Mouse (Mus musculus) regulatory T cell (primary cell): ENCODE measurements around the gene Nufip1.

Experiments
- in situ Hi-C: fragments of 300-600 bp; cut with MboI, MseI; formaldehyde crosslinking; loops from one replicate; pipeline ENCODE4 v1.15.1; 2025; ENCODE audit warnings: high pct_unique_total_duplicates

The Nufip1 gene

DNA sequence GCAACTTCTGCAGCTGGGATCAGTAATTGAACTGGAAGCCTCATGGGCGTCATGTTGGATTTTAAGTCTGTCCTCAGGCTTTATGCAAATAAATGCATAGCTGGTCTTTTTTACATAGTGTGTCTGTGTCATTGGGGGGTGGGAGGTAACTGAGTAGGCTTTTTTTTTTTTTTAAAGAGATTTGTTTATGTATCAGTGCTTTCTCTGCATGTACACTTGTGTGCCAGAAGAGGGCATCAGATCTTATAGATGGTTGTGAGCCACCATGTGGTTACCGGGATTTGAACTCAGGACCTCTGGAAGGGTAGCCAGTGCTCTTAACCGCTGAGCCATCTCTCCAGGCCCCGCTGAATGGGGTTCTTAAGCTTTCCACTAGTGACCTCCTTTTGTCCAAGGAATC is 24.3 kb downstream of the Nufip1 start:
- in situ Hi-C loops: no loop called here

DNA sequence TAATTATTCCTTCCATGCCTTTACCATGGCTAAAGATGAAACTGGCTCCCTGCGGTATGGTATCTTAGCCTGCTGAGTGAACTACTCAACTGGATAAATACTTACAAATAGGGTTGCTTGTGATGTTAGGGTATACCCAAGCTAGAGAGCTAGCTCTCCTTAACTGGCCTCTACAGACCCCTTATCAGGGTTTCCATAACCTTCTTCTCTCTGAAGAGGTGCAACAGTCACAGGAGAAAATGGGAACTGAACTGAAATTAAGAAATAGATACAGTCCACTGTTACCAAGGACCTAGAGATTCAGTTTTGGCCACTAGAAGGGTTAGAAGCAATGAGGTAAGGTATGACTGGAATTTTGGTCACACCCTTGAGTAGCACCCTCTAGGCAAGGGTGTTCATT is 34.6 kb downstream of the Nufip1 start:
- in situ Hi-C loops: no loop called here

- in situ Hi-C loops: no loop called here
Measured at GRCm38 (mm10) chr14:76145868-76146267, 35.2 kb downstream of the Nufip1 start.

GRCm38 (mm10) chr14:76147061-76147460 is 36.4 kb downstream of the Nufip1 start:
- in situ Hi-C loops: no loop called here

DNA sequence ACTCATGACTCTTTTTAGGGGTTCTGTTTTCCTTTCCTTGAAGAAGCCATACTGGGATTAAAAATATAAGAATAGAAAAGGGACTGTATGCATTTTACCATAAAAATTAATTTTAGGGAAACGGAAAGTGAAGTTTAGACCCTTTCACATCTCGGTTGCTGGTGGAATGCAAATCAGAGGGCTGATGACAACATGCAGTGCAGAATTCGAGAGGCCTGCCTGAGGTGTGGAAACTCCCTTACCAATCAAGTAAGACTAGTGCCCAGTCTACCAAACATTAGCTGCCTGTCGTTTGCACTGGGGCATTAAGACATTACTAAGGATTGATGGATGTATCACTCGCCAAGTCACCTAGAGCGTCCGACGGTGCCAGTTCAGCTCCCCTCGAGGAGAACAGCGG is 37.6 kb downstream of the Nufip1 start:
- in situ Hi-C loops: no loop called here

DNA sequence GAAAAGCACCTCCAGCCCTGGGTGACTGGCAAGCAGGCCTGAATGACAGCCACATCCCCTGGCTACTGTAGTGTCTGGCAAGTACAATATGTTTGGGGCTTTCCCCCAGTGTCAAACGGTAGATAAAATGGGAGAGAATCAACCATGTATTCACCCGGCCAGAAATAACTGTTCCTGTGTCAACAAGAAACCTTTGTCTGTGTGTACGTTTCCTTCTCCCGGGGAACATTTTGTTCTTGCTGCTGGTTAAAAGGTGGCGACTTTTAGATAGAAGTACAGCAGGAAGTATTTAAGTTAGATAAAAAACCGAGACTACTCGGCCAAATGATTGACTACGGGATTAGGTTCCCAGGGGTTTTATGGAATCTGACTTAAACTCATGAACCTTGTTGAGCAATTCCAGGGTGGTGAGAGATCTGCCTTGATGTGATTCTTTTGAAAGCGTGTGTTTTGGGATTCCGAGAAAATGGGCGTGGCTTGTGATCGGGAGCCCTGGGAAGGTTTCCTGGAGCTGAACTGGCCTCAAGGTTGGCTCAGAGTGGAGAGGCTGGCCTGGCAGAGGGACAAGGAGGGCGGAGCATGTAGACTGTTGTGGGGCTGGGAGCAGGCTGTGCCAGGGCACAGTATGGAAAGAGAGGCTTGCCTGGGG is 39.0 kb downstream of the Nufip1 start:
- in situ Hi-C loops: loop anchor here (5.0 to 25.0 kb wide), 2 partner anchors 323 to 863 kb away; no protein-coding TSS in a partner anchor

DNA sequence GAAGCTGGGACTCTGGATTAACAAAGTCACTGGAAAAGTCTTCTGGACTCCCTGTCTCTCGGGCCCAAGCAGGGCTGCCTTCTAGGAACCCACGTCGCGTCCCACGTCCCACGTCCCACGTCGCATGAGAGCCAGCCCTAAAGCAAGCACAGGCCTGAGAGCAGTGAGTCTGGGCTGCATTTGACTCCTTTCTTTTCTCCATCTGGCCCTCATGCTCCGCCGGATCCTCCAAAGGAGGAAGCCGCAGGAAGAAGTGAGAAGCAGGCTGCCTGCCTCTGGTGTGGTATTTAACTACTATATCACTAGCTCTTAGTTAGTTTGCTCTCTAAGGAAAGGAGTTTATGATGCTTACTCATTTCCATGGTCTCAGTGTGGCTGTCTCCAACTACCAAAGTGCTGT is 39.8 kb downstream of the Nufip1 start:
- in situ Hi-C loops: loop anchor here (5.0 to 25.0 kb wide), 2 partner anchors 322 to 862 kb away; no protein-coding TSS in a partner anchor

DNA sequence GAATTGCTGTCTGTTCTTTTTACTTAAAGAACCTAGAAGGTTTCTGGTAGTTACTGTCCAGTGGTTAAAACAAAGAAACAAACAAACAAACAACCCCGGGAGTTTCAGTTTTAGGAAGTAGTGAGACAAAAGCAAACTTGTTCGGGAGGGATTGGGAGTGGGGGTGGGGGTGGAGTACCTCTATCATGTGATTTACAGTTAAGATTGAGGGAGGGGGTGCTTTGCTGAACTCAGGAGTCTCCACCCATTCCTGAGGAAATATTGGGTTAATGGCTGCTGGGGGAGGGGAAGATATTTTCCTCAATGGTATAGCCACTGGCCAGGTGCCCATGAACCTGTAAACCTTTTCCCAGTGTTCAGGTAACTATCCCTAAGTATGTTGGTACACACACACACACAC is 40.3 kb downstream of the Nufip1 start:
- in situ Hi-C loops: loop anchor here (5.0 to 25.0 kb wide), 2 partner anchors 321 to 861 kb away; no protein-coding TSS in a partner anchor

DNA sequence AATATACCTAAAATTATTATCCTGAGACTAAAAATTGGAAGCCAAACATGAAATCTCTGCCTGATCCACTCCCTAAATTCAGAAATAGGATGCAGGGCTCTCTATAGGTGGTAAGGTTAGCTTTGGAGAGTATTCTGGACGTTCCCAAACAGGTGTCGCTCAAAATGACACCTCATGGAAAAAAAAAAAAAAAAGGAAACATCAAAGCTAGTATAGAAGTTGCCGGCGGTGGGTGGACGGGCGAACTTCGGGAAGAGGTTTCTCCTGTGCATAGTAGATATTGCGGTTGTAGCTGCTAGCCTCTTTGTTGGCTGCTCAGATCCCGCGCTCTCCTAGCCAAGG is 41.1 kb downstream of the Nufip1 start:
- in situ Hi-C loops: loop anchor here (5.0 to 25.0 kb wide), 2 partner anchors 321 to 861 kb away; no protein-coding TSS in a partner anchor

GRCm38 (mm10) chr14:76152162-76153002 is 41.7 kb downstream of the Nufip1 start:
- in situ Hi-C loops: loop anchor here (5.0 to 25.0 kb wide), 2 partner anchors 320 to 860 kb away; no protein-coding TSS in a partner anchor

- in situ Hi-C loops: loop anchor here (5.0 to 25.0 kb wide), 2 partner anchors 319 to 859 kb away; no protein-coding TSS in a partner anchor
Measured at GRCm38 (mm10) chr14:76153003-76153675, 42.4 kb downstream of the Nufip1 start.

DNA sequence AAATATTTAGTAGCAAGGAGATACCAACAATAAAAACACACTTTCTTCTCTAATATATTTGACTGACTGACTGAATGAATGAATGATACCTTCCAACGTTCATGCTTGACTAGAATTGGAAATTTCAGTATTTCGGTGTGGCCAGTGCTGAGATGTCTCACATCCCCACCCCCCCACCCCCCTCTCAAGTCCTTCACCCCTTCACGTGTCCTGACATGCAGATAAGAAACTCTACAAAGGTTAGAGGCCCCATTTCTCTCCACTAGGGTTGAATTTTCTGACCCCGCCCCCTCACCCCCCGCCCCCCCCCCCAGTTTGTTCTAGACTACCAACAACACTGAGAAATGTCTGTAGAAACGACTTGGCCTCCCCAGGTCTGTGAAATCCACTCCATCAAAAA is 43.1 kb downstream of the Nufip1 start:
- in situ Hi-C loops: loop anchor here (5.0 to 25.0 kb wide), 2 partner anchors 318 to 858 kb away; no protein-coding TSS in a partner anchor

- in situ Hi-C loops: loop anchor here (5.0 to 25.0 kb wide), 2 partner anchors 249 to 854 kb away; no protein-coding TSS in a partner anchor
Measured at GRCm38 (mm10) chr14:76158192-76158785, 47.6 kb downstream of the Nufip1 start.

DNA sequence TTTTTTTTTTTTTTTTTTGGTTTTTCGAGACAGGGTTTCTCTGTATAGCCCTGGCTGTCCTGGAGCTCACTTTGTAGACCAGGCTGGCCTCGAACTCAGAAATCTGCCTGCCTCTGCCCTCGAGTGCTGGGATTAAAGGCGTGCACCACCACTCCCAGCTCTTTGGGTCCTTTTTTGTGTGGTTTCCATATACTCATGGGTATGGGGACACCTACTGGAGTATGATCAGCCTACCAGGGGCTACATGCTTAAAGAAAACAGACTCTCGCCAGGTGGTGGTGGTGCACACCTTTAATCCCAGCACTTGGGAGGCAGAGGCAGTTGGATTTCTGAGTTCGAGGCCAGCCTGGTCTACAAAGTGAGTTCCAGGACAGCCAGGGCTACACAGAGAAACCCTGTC is 49.9 kb downstream of the Nufip1 start:
- in situ Hi-C loops: loop anchor here (25.0 kb wide), 1 partner anchor 852 kb away; no protein-coding TSS in a partner anchor

DNA sequence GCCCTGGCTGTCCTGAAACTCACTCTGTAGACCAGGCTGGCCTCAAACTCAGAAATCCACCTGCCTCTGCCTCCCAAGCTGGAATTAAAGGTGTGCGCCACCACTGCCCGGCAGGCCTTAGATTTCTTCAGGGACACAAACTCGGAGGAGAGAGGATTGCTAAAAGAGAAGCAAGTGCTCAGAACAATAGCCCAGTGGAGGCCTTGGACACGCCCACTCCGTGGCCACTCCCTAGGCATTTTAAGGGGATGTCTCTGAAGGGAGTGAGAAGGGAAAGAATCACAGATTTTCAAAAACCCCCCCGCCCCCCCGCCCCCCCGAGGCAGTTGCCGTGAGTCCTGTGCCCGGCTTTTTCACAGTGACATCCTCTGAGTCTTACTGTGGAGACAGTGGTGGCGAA is 53.5 kb downstream of the Nufip1 start:
- in situ Hi-C loops: loop anchor here (25.0 kb wide), 1 partner anchor 848 kb away; no protein-coding TSS in a partner anchor

DNA sequence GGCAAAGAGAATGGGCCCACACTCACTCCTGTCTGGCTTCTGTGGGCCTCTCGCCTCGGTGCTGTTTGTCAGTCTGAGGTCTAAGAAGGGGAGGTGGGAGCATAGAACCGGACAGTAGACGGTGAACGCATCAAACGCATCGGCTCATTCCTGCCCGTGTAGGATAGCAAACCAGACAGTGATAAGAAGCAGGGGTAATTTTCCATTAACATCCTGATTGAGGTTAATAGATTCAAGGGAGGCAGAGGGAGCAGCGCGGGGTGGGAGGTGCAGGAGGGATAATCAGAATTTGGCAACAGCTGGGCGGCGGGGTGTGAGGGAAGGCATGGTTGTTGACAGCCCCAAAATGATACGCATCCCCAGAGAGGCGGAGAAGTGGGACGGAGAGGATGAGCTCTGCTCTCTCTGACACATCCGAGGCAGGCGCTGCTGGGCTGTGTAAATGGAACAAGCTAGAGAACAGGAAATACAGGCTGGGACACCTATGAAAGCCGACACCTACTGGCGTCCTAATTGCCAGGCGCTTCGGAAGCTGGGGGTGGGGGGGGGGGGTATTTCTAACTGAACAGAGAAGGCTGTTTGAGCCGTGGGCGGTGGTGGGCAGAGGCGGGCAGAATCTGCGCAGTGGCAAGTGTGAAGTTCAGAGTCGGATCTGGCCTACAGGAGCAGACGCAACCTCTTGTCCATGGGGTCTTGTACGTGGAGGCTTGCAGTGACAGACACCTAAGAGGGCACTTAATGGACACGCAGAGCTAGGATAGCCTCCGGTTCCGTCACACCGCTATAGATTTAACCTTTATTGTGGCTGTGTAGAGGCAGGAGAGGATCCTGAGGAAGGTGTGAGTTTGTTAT is 54.4 kb downstream of the Nufip1 start:
- in situ Hi-C loops: loop anchor here (25.0 kb wide), 1 partner anchor 847 kb away; no protein-coding TSS in a partner anchor

DNA sequence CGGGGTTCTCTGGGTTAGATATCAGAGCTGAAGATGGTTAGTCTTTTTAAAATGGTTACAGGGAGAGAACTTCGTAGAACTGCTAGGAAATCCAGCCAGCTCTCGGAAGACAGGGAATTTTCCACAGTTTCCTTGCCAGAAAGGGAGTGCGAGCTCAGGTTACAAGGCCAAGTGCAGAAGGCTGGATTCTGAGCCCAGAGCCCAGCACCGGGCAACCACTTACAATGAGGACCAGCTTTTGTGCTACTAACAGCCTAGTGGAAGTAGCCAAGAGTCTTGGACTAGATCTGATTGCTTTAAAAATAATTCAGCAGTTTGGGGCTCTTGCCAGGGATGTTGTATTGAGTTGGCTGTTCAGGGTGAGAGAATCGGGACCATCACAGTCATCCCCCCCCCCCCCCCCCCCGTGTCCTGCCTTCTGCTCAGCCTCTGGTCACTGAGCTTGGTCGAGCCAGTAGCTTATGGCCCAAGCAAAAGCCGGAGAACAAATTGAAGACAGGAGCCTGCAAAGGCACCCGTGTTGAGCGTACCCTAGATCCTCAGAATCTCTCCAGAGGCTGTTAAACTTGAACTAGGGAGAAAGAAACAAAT is 59.3 kb downstream of the Nufip1 start:
- in situ Hi-C loops: loop anchor here (25.0 kb wide), 1 partner anchor 842 kb away; no protein-coding TSS in a partner anchor

GRCm38 (mm10) chr14:76171285-76171684 is 60.6 kb downstream of the Nufip1 start:
- in situ Hi-C loops: loop anchor here (25.0 kb wide), 1 partner anchor 841 kb away; no protein-coding TSS in a partner anchor

GRCm38 (mm10) chr14:76174328-76174727 is 63.6 kb downstream of the Nufip1 start:
- in situ Hi-C loops: loop anchor here (25.0 kb wide), 1 partner anchor 838 kb away; no protein-coding TSS in a partner anchor

- in situ Hi-C loops: no loop called here
Measured at GRCm38 (mm10) chr14:76175808-76176207, 65.1 kb downstream of the Nufip1 start.
